Mouse (Mus musculus) liver, adult 2 months (tissue): Measurements from ENCODE around the gene Ssh3. TPM values are rescaled to one million over a fixed set of nuclear protein-coding genes. Genes with fewer than 3 reads are reported as not detected.

Experiments
- DNase-seq: peaks from one replicate; pipeline ENCODE4 v3.0.0-alpha.2; 2011; ENCODE audit warnings: low read depth, low spot score; ENCODE audit errors: extremely low read depth
- H3K27ac ChIP-seq: fragments of 200-500 bp; replicated peaks from 2 replicates; pipeline ENCODE4 v1.5.1; 2012; ENCODE audit warnings: low read depth, mild to moderate bottlenecking, control low read depth, inconsistent platforms, low read length; ENCODE audit not compliant: insufficient read depth
- H3K27me3 ChIP-seq: fragments of 200-500 bp; 2 replicates; pipeline ENCODE4 v1.6.1; 2012; ENCODE audit warnings: mild to moderate bottlenecking, moderate library complexity, low read length, inconsistent platforms; ENCODE audit not compliant: control insufficient read depth, insufficient read depth
- H3K36me3 ChIP-seq: fragments of 200-500 bp; 2 replicates; pipeline ENCODE4 v1.6.1; 2012; ENCODE audit warnings: low read length, inconsistent platforms; ENCODE audit not compliant: control insufficient read depth, insufficient read depth
- H3K4me1 ChIP-seq: fragments of 200-500 bp; 2 replicates; pipeline ENCODE4 v1.6.1; 2011; ENCODE audit warnings: low read length; ENCODE audit not compliant: control insufficient read depth, insufficient read depth
- H3K4me3 ChIP-seq: fragments of 200-500 bp; 2 replicates; pipeline ENCODE4 v1.5.1; 2011; ENCODE audit warnings: low read depth, mild to moderate bottlenecking, control low read depth, low read length, moderate library complexity; ENCODE audit not compliant: insufficient read depth
- H3K79me2 ChIP-seq: fragments of 200-500 bp; 2 replicates; pipeline ENCODE4 v1.6.1; 2012; ENCODE audit warnings: inconsistent platforms, mild to moderate bottlenecking, low read length, moderate library complexity; ENCODE audit not compliant: control insufficient read depth, insufficient read depth
- H3K9ac ChIP-seq: fragments of 200-500 bp; 2 replicates; pipeline ENCODE4 v1.6.1; 2012; ENCODE audit warnings: low read depth, mild to moderate bottlenecking, control low read depth, inconsistent platforms, low read length
- CTCF ChIP-seq: fragments of 200-500 bp; IDR thresholded peaks from 2 replicates; pipeline ENCODE4 v1.5.1; 2011; ENCODE audit warnings: low read depth, low read length, control low read depth
- POLR2A ChIP-seq: fragments of 200-500 bp; IDR thresholded peaks from 2 replicates; pipeline ENCODE4 v1.6.1; 2011; ENCODE audit warnings: low read length, control low read depth; ENCODE audit not compliant: insufficient read depth; ENCODE audit errors: extremely low read depth
- WGBS: fragments of 180-500 bp; shearing (Covaris S2); methylation state at CpG from one replicate; pipeline ENCODE4 v1.1.7; 2018; 5-methylcytosine and 5-hydroxymethylcytosine counted together
- polyA plus RNA-seq: library from polyadenylated mRNA; depleted of rRNA; stranded (reverse); fragments of >200 nt; gene quantifications from 2 replicates; pipeline ENCODE4 v1.2.3, GENCODE M21; 2012
- total RNA-seq: library from RNA; depleted of rRNA; stranded (reverse); fragments of >200 nt; gene quantifications from 2 replicates; pipeline ENCODE4 v1.2.3, GENCODE M21; 2014

Gene Ssh3
- total and polyA plus RNA-seq, 2 experiments, result 11.5 to 29.2 TPM

GRCm38 (mm10) chr19:4232186-4232572, 36.8 kb downstream of the Ssh3 start:
- peak overlapping the region; percentile 78 for H3K4me3 ChIP-seq
- H3K9ac ChIP-seq, result peak overlapping the region; percentile 81
- no peaks in the 10 kb centered on the region for H3K79me2 ChIP-seq
- H3K4me1 ChIP-seq, result no peaks in the 10 kb centered on the region; the same call in 1 of the 2 replicates
- WGBS, result 0% methylated on average over 2 of the region's 2 CpGs
- H3K27me3 ChIP-seq, result no peaks in the 10 kb centered on the region
- H3K36me3 ChIP-seq, result no peaks in the 10 kb centered on the region
- TF ChIP-seq CTCF, result no peak
- peak overlapping the region; percentile 94 for H3K27ac ChIP-seq
- DNase-seq, result peak; percentile 71

- no peaks in the 10 kb centered on the region for H3K36me3 ChIP-seq
- no peaks in the 10 kb centered on the region; the same call in 1 of the 2 replicates for H3K4me1 ChIP-seq
- no peaks in the 10 kb centered on the region for H3K27me3 ChIP-seq
- DNase-seq, result peak; percentile 87
- WGBS, result 10% methylated on average over 26 of the region's 26 CpGs
- H3K9ac ChIP-seq, result peak within 1 kb of the TSS; percentile 81
- H3K79me2 ChIP-seq, result no peaks in the 10 kb centered on the region
- TF ChIP-seq CTCF (no peak), POLR2A (peak; percentile 63; the same call in 1 of the 2 replicates)
- peak within 1 kb of the TSS; percentile 94 for H3K27ac ChIP-seq
- peak within 1 kb of the TSS; percentile 78 for H3K4me3 ChIP-seq
These were observed 37.5 kb downstream of the Ssh3 start, which contains the start of gene Pold4 for GRCm38 (mm10) chr19:4231253-4232185. Gene Pold4, plus strand, starts transcription at chr19:4231899.

GRCm38 (mm10) chr19:4230415-4230814, 38.6 kb downstream of the Ssh3 start:
- H3K9ac ChIP-seq, result no peak overlapping the region
- 69% methylated on average over 8 of the region's 8 CpGs for WGBS

GRCm38 (mm10) chr19:4229451-4230076, 39.4 kb downstream of the Ssh3 start:
- no peak for DNase-seq
- Histone ChIP-seq H3K79me2 (no peaks in the 10 kb centered on the region), H3K36me3 (no peaks in the 10 kb centered on the region), H3K9ac (no peak overlapping the region), H3K4me3 (no peak overlapping the region), H3K27me3 (no peaks in the 10 kb centered on the region), H3K4me1 (no peaks in the 10 kb centered on the region; the same call in 1 of the 2 replicates), H3K27ac (no peak overlapping the region)
- TF ChIP-seq POLR2A (no peak), CTCF (no peak)
- WGBS, result 92% methylated on average over 9 of the region's 9 CpGs

More at GRCm38 (mm10) chr19:4230415-4230814, 38.6 kb downstream of the Ssh3 start:
- no peaks in the 10 kb centered on the region; the same call in 1 of the 2 replicates for H3K4me1 ChIP-seq
- H3K36me3 ChIP-seq, result no peaks in the 10 kb centered on the region
- no peak overlapping the region for H3K4me3 ChIP-seq
- H3K27me3 ChIP-seq, result no peaks in the 10 kb centered on the region
- no peak for DNase-seq
- no peak for TF ChIP-seq CTCF
- H3K79me2 ChIP-seq, result no peaks in the 10 kb centered on the region
- no peak overlapping the region for H3K27ac ChIP-seq

GRCm38 (mm10) chr19:4228891-4229290, 40.1 kb downstream of the Ssh3 start:
- no peaks in the 10 kb centered on the region; the same call in 1 of the 2 replicates for H3K4me1 ChIP-seq
- H3K27ac ChIP-seq, result no peak overlapping the region
- TF ChIP-seq POLR2A, result no peak
- no peak for TF ChIP-seq CTCF
- H3K36me3 ChIP-seq, result no peaks in the 10 kb centered on the region
- H3K79me2 ChIP-seq, result no peaks in the 10 kb centered on the region
- H3K27me3 ChIP-seq, result no peaks in the 10 kb centered on the region
- H3K4me3 ChIP-seq, result no peak overlapping the region
- no peak overlapping the region for H3K9ac ChIP-seq
- no peak for DNase-seq
- WGBS, result 54% methylated on average over 4 of the region's 4 CpGs
